Mouse (Mus musculus) heart, embryonic 16.5 days (tissue): Measurements from ENCODE around the gene Trpc4. TPM values are rescaled to one million over a fixed set of nuclear protein-coding genes. Genes with fewer than 3 reads are reported as not detected.

ENCODE experiments used
- ATAC-seq: fragments of 200-750 bp; cut with Nextera tagmentation; replicated peaks from 2 replicates; pipeline ENCODE4 v1.8.0; 2017; ENCODE audit warnings: moderate number of reproducible peaks; ENCODE audit not compliant: insufficient read depth, low FRiP score; ENCODE audit errors: extremely low read depth
- H3K27ac ChIP-seq: fragments of 300-500 bp; sonication (generic); 2 replicates; pipeline ENCODE4 v1.5.1; 2014; ENCODE audit warnings: mild to moderate bottlenecking, low read length, control low read depth, moderate library complexity
- H3K27me3 ChIP-seq: fragments of 300-500 bp; sonication (generic); 2 replicates; pipeline ENCODE4 v1.6.1; 2014; ENCODE audit warnings: low read length, mixed read lengths; ENCODE audit not compliant: control insufficient read depth, insufficient read depth
- H3K36me3 ChIP-seq: fragments of 300-500 bp; sonication (generic); 2 replicates; pipeline ENCODE4 v1.6.1; 2014; ENCODE audit not compliant: control insufficient read depth, insufficient read depth
- H3K4me1 ChIP-seq: fragments of 300-500 bp; sonication (generic); 2 replicates; pipeline ENCODE4 v1.6.1; 2014; ENCODE audit warnings: low read length, mixed read lengths; ENCODE audit not compliant: control insufficient read depth, insufficient read depth
- H3K4me2 ChIP-seq: fragments of 300-500 bp; sonication (generic); 2 replicates; pipeline ENCODE4 v1.6.1; 2014; ENCODE audit warnings: low read depth, mild to moderate bottlenecking, control low read depth, low read length
- H3K4me3 ChIP-seq: fragments of 300-500 bp; sonication (generic); 2 replicates; pipeline ENCODE4 v1.5.1; 2014; ENCODE audit warnings: mild to moderate bottlenecking, control low read depth, low read length
- H3K9ac ChIP-seq: fragments of 300-500 bp; sonication (generic); 2 replicates; pipeline ENCODE4 v1.6.1; 2014; ENCODE audit warnings: low read length, control low read depth
- H3K9me3 ChIP-seq: fragments of 300-500 bp; sonication (generic); replicated peaks from 2 replicates; pipeline ENCODE4 v1.6.1; 2016; ENCODE audit warnings: low read length; ENCODE audit not compliant: control insufficient read depth
- WGBS: fragments of 180-500 bp; shearing (Covaris S2); extraction: QIAGEN DNeasy Blood & Tissue Kit; methylation state at CpG from one replicate; pipeline ENCODE4 v1.1.7; 2014; 5-methylcytosine and 5-hydroxymethylcytosine counted together
- polyA plus RNA-seq: library from polyadenylated mRNA; unstranded; fragments of >200 nt; fragmentation: Nextera tagmentation; extraction: Ambion mirVana; gene quantifications from 2 replicates; pipeline ENCODE4 v1.2.1, GENCODE M21; 2015

Gene Trpc4
- polyA plus RNA-seq, 1 experiment from 2014 or later: 0.12 TPM

DNA sequence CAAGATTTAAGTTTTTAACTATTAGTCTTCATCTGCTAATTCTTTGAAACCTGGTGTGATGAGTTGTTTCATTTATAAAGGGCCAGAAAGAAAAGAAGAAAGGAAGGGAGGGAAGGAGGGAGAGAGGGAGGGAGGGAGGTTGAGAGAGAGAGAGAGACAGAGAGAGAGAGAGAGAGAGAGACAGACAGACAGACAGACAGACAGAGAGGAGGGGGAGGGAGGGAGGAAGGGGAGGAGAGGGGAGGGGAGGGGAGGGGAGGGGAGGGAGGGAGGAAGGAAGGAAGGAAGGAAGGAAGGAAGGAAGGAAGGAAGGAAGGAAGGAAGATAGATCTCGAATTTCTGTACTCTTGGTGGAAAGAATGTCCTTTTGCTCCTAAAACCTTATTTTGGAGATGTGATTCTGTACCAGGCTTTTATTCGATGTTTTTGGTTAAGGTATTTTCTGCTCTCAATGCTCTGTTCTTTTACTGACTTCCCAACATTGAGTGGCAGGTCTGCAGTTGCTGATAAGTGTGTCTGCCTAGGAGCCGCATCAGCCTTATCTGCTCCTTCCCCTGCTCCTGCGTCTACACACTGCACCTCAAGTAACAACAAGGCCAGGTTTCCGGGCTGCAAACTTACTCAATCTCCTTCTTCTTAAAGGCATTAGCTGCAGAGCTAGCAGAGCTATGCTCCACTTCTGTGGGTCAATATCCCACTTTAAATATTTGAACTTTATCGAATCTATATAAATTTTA lies 35.3 kb downstream of the Trpc4 start:
- Histone ChIP-seq H3K4me2 (no peak overlapping the region), H3K27ac (no peak overlapping the region), H3K4me1 (no peaks in the 10 kb centered on the region), H3K4me3 (no peak overlapping the region), H3K9me3 (no peaks in the 10 kb centered on the region), H3K36me3 (no peaks in the 10 kb centered on the region), H3K27me3 (no peaks in the 10 kb centered on the region), H3K9ac (no peak overlapping the region)
- ATAC-seq: no peak
- WGBS: 40% methylated on average over 6 of the region's 6 CpGs

DNA sequence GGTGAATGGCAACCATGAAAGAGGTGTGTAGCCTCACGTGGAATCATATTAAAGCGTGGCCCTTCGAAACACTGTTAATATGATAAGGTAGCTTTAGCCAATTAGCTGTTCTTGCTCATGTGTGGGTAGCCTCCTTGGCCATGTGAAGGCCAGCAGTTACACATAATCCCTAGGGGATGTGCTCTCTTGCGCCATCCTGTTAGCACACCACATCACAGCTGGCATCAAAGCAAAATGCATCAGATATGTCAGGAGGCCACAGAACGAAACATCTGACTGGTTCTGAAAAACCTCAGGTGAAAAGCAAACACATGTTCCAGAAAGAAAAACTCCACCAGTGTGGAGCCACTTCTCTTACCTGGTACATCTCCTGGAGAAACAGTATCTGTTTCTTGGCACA lies 45.4 kb downstream of the Trpc4 start:
- WGBS: 83% methylated on average over 5 of the region's 5 CpGs
- Histone ChIP-seq H3K27ac (no peak overlapping the region), H3K4me3 (no peak overlapping the region), H3K4me1 (no peaks in the 10 kb centered on the region), H3K9me3 (no peaks in the 10 kb centered on the region), H3K27me3 (no peaks in the 10 kb centered on the region), H3K36me3 (no peaks in the 10 kb centered on the region), H3K4me2 (no peak overlapping the region), H3K9ac (no peak overlapping the region)
- ATAC-seq: no peak

DNA sequence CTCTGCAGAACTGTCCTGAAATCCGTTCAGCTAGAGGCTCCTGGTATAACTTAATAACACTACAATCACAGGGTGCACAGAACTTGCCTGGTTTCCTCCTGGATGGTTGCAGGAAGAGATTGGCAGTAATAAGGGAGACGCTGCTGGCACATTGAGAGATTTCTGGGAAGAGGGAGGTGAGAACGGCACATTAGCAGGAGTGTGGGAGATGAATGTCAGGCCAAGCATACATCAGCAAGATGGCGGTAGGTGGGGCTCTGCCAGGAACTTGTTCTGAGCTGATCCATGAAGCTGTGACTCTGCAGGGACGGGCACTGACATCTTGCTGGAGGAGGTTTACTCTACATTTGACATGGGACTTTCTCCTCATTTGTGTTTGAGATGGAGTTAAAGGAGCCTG lies 48.6 kb downstream of the Trpc4 start:
- Histone ChIP-seq H3K4me1 (no peaks in the 10 kb centered on the region), H3K36me3 (no peaks in the 10 kb centered on the region), H3K27ac (no peak overlapping the region), H3K27me3 (no peaks in the 10 kb centered on the region), H3K4me2 (no peak overlapping the region), H3K4me3 (no peak overlapping the region), H3K9ac (no peak overlapping the region), H3K9me3 (no peaks in the 10 kb centered on the region)
- no peak for ATAC-seq
- WGBS: 66% methylated on average over 5 of the region's 5 CpGs

DNA sequence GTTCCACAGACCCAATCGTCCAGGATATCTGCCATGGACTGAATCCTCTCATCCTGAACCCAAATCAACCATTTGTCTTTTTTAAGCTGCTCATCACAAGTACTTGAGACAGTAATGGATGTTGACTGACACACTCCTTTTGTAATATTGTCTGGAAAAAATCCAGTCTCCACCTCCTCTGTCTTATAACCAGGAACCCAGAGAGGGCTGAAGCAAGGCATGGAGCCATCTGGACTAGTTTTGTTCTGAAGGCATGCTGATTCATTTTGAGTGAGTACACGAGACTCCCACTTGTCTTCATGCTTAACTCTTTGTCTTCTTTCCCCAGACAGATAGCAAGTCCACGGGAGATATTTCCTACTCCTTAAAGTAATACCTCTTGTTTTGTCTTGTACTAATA lies 54.3 kb downstream of the Trpc4 start:
- H3K27me3 ChIP-seq: no peaks in the 10 kb centered on the region
- no peak overlapping the region for H3K4me3 ChIP-seq
- H3K36me3 ChIP-seq: no peaks in the 10 kb centered on the region
- WGBS: 53% methylated on average over 3 of the region's 3 CpGs
- no peaks in the 10 kb centered on the region for H3K4me1 ChIP-seq
- no peak overlapping the region for H3K4me2 ChIP-seq
- no peak overlapping the region for H3K27ac ChIP-seq
- no peak for ATAC-seq
- H3K9ac ChIP-seq: no peak overlapping the region
- no peaks in the 10 kb centered on the region for H3K9me3 ChIP-seq

GRCm38 (mm10) chr3:54211441-54211840 lies 55.6 kb downstream of the Trpc4 start:
- no peak overlapping the region for H3K4me3 ChIP-seq
- no peak overlapping the region for H3K4me2 ChIP-seq
- no peak overlapping the region for H3K9ac ChIP-seq
- H3K27me3 ChIP-seq: no peaks in the 10 kb centered on the region
- ATAC-seq: no peak
- 78% methylated on average over 1 of the region's 1 CpGs for WGBS
- no peaks in the 10 kb centered on the region for H3K4me1 ChIP-seq
- no peak overlapping the region for H3K27ac ChIP-seq
- no peaks in the 10 kb centered on the region for H3K9me3 ChIP-seq
- H3K36me3 ChIP-seq: no peaks in the 10 kb centered on the region

DNA sequence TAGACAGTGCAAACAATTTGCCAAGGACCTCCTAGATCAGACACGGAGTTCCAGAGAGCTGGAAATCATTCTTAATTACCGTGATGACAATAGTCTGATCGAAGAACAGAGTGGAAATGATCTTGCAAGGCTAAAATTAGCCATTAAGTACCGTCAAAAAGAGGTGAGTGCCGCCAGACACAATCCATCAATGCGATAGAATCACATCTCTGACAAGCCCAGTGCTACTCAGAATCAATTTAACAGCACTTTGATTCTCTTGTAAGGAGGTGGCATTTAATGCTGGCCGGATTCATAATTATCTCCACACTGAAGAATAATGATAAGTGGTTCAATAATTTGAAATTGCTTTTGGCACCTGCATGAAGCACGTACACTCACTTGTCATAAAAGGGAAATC lies 66.7 kb downstream of the Trpc4 start:
- H3K36me3 ChIP-seq: no peaks in the 10 kb centered on the region
- WGBS: 68% methylated on average over 8 of the region's 8 CpGs
- H3K27ac ChIP-seq: no peak overlapping the region
- no peak for ATAC-seq
- no peaks in the 10 kb centered on the region for H3K4me1 ChIP-seq
- H3K4me3 ChIP-seq: no peak overlapping the region
- H3K9me3 ChIP-seq: no peaks in the 10 kb centered on the region
- H3K27me3 ChIP-seq: no peaks in the 10 kb centered on the region
- no peak overlapping the region for H3K4me2 ChIP-seq
- no peak overlapping the region for H3K9ac ChIP-seq

GRCm38 (mm10) chr3:54228463-54228862 lies 72.6 kb downstream of the Trpc4 start:
- Histone ChIP-seq H3K27ac (no peak overlapping the region), H3K4me2 (no peak overlapping the region), H3K27me3 (no peaks in the 10 kb centered on the region), H3K36me3 (no peaks in the 10 kb centered on the region), H3K4me1 (no peaks in the 10 kb centered on the region), H3K9ac (no peak overlapping the region), H3K9me3 (no peaks in the 10 kb centered on the region), H3K4me3 (no peak overlapping the region)
- 61% methylated on average over 4 of the region's 4 CpGs for WGBS
- ATAC-seq: no peak

DNA sequence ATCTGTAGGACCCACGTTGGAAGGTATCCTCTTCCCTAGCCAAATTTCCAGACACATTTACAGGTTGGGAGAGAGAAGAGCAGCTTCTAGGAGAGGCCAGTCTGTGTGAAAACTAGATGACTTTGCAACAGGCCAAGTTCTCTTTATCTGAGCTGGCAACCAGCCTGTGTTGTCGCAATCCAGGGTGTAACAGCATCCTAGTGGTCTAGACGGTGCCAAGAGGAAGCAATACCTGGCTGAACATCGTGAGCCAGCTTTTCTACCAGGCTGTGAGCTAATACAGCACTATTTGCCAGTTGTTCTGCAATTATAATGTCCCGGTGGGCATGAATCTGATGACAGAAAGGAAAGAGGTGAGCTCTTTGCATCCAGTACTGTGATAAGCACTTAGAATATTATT lies 83.1 kb downstream of the Trpc4 start:
- ATAC-seq: no peak
- H3K9me3 ChIP-seq: no peaks in the 10 kb centered on the region
- WGBS: 52% methylated on average over 5 of the region's 5 CpGs
- H3K27me3 ChIP-seq: no peaks in the 10 kb centered on the region
- no peaks in the 10 kb centered on the region for H3K36me3 ChIP-seq
- no peak overlapping the region for H3K9ac ChIP-seq
- no peak overlapping the region for H3K4me2 ChIP-seq
- no peak overlapping the region for H3K4me3 ChIP-seq
- no peak overlapping the region for H3K27ac ChIP-seq
- no peaks in the 10 kb centered on the region; the same call in 1 of the 2 replicates for H3K4me1 ChIP-seq

- no peaks in the 10 kb centered on the region for H3K9me3 ChIP-seq
These were observed 83.6 kb downstream of the Trpc4 start for GRCm38 (mm10) chr3:54239426-54239825.

More at GRCm38 (mm10) chr3:54239426-54239825, 83.6 kb downstream of the Trpc4 start:
- Histone ChIP-seq H3K4me1 (no peaks in the 10 kb centered on the region; the same call in 1 of the 2 replicates), H3K27me3 (no peaks in the 10 kb centered on the region), H3K36me3 (no peaks in the 10 kb centered on the region), H3K4me3 (no peak overlapping the region), H3K4me2 (no peak overlapping the region), H3K27ac (no peak overlapping the region), H3K9ac (no peak overlapping the region)
- ATAC-seq: no peak
- WGBS: 85% methylated on average over 7 of the region's 7 CpGs
